Mouse (Mus musculus) forebrain, embryonic 11.5 days (tissue): ENCODE measurements around the gene P2rx6. TPM values are rescaled to one million over a fixed set of nuclear protein-coding genes. Genes with fewer than 3 reads are reported as not detected.
"Not testable (repeated sequence)": the region's sequence is repeated elsewhere in the genome, so short reads cannot be mapped to it uniquely, and the experiment has no call there.

Experiments used
- ATAC-seq: fragments of 200-750 bp; cut with Nextera tagmentation; replicated peaks from 2 replicates; pipeline ENCODE4 v1.8.0; 2017; ENCODE audit warnings: moderate TSS enrichment; ENCODE audit not compliant: low FRiP score
- DNase-seq: peaks from one replicate; pipeline ENCODE4 v3.0.0-alpha.2; 2017; ENCODE audit warnings: low spot score
- H3K27ac ChIP-seq: fragments of 300-500 bp; sonication (generic); 2 replicates; pipeline ENCODE4 v1.5.1; 2014; ENCODE audit warnings: low read depth, low read length
- H3K27me3 ChIP-seq: fragments of 300-500 bp; sonication (generic); 2 replicates; pipeline ENCODE4 v1.6.1; 2014; ENCODE audit warnings: mild to moderate bottlenecking, low read length, mixed read lengths; ENCODE audit not compliant: control insufficient read depth, insufficient read depth
- H3K36me3 ChIP-seq: fragments of 300-500 bp; sonication (generic); 2 replicates; pipeline ENCODE4 v1.6.1; 2014; ENCODE audit warnings: mild to moderate bottlenecking, low read length, moderate library complexity, mixed read lengths; ENCODE audit not compliant: control insufficient read depth, insufficient read depth
- H3K4me1 ChIP-seq: fragments of 300-500 bp; sonication (generic); replicated peaks from 2 replicates; pipeline ENCODE4 v1.6.1; 2014; ENCODE audit warnings: low read length, mixed read lengths; ENCODE audit not compliant: control insufficient read depth, insufficient read depth
- H3K4me2 ChIP-seq: fragments of 300-500 bp; sonication (generic); 2 replicates; pipeline ENCODE4 v1.6.1; 2014; ENCODE audit warnings: low read depth, mild to moderate bottlenecking, low read length, moderate library complexity, mixed read lengths; ENCODE audit not compliant: severe bottlenecking
- H3K4me3 ChIP-seq: fragments of 300-500 bp; sonication (generic); 2 replicates; pipeline ENCODE4 v1.5.1; 2014; ENCODE audit warnings: low read depth, low read length
- H3K9ac ChIP-seq: fragments of 300-500 bp; sonication (generic); 2 replicates; pipeline ENCODE4 v1.6.1; 2014; ENCODE audit warnings: low read length
- H3K9me3 ChIP-seq: fragments of 300-500 bp; sonication (generic); 2 replicates; pipeline ENCODE4 v1.6.1; 2016; ENCODE audit warnings: low read length, mixed read lengths; ENCODE audit not compliant: control insufficient read depth
- WGBS: fragments of 180-500 bp; shearing (Covaris S2); extraction: QIAGEN DNeasy Blood & Tissue Kit; methylation state at CpG from one replicate; pipeline ENCODE4 v1.1.7; 2014; 5-methylcytosine and 5-hydroxymethylcytosine counted together
- polyA plus RNA-seq: library from polyadenylated mRNA; unstranded; fragments of >200 nt; fragmentation: Nextera tagmentation; extraction: Ambion mirVana; gene quantifications from 2 replicates; pipeline ENCODE4 v1.2.1, GENCODE M21; 2014

Gene P2rx6
- polyA plus RNA-seq, 1 experiment from 2014 or later = 0.75 TPM

- Histone ChIP-seq H3K9ac (peak within 1 kb of the TSS; percentile 81), H3K9me3 (no peaks in the 10 kb centered on the region), H3K4me2 (peak within 1 kb of the TSS; percentile 67), H3K4me1 (peaks cover 10% of the 10 kb centered on the region), H3K36me3 (peaks cover 5% of the 10 kb centered on the region; the same call in 1 of the 2 replicates), H3K27me3 (no peaks in the 10 kb centered on the region), H3K27ac (peak within 1 kb of the TSS; percentile 92), H3K4me3 (peak within 1 kb of the TSS; percentile 64)
- WGBS = 0% methylated on average over 67 of the region's 67 CpGs
- ATAC-seq (peak; percentile 96), DNase-seq (peak; percentile 99)
Measured at GRCm38 (mm10) chr16:17530640-17531288, 30.9 kb upstream of the P2rx6 start, which contains the start of gene Thap7. Gene Thap7 (minus strand): TSS chr16:17531136.

- no peak overlapping the region for H3K4me2 ChIP-seq
- DNase-seq = peak; percentile 41
Measured at GRCm38 (mm10) chr16:17532271-17532670, 29.4 kb upstream of the P2rx6 start.

GRCm38 (mm10) chr16:17532676-17533329, 28.9 kb upstream of the P2rx6 start:
- ATAC-seq (no peak), DNase-seq (peak; percentile 40)
- Histone ChIP-seq H3K9me3 (no peaks in the 10 kb centered on the region), H3K4me1 (peaks cover 10% of the 10 kb centered on the region), H3K9ac (no peak overlapping the region), H3K4me2 (no peak overlapping the region), H3K36me3 (no peaks in the 10 kb centered on the region), H3K27me3 (no peaks in the 10 kb centered on the region), H3K4me3 (no peak overlapping the region), H3K27ac (no peak overlapping the region)
- WGBS = 71% methylated on average over 14 of the region's 14 CpGs

More at GRCm38 (mm10) chr16:17532271-17532670, 29.4 kb upstream of the P2rx6 start:
- Histone ChIP-seq H3K4me3 (no peak overlapping the region), H3K36me3 (peaks cover 2% of the 10 kb centered on the region; the same call in 1 of the 2 replicates), H3K9me3 (no peaks in the 10 kb centered on the region), H3K27me3 (no peaks in the 10 kb centered on the region), H3K27ac (no peak overlapping the region), H3K9ac (no peak overlapping the region), H3K4me1 (peaks cover 10% of the 10 kb centered on the region)
- WGBS = 63% methylated on average over 4 of the region's 4 CpGs
- no peak for ATAC-seq

GRCm38 (mm10) chr16:17536584-17536983, 25.1 kb upstream of the P2rx6 start:
- Histone ChIP-seq H3K36me3 (no peaks in the 10 kb centered on the region), H3K27me3 (no peaks in the 10 kb centered on the region), H3K27ac (no peak overlapping the region), H3K4me3 (no peak overlapping the region), H3K4me1 (peaks cover 5% of the 10 kb centered on the region), H3K4me2 (no peak overlapping the region), H3K9ac (no peak overlapping the region), H3K9me3 (no peaks in the 10 kb centered on the region)
- DNase-seq = no peak
- 87% methylated on average over 3 of the region's 3 CpGs for WGBS
- no peak for ATAC-seq

- peak; percentile 8 for DNase-seq
Measured at GRCm38 (mm10) chr16:17542632-17543031, 19.1 kb upstream of the P2rx6 start.

GRCm38 (mm10) chr16:17552837-17553236, 8.8 kb upstream of the P2rx6 start:
- no peaks in the 10 kb centered on the region for H3K36me3 ChIP-seq
- H3K4me2 ChIP-seq = no peak overlapping the region
- WGBS = 90% methylated on average over 7 of the region's 7 CpGs
- no peak overlapping the region for H3K27ac ChIP-seq
- peaks cover 19% of the 10 kb centered on the region for H3K4me1 ChIP-seq
- DNase-seq (peak; percentile 36), ATAC-seq (no peak)
- H3K27me3 ChIP-seq = no peaks in the 10 kb centered on the region
- H3K9ac ChIP-seq = no peak overlapping the region
- H3K4me3 ChIP-seq = no peak overlapping the region
- no peaks in the 10 kb centered on the region for H3K9me3 ChIP-seq

More at GRCm38 (mm10) chr16:17542632-17543031, 19.1 kb upstream of the P2rx6 start:
- Histone ChIP-seq H3K27ac (no peak overlapping the region), H3K36me3 (no peaks in the 10 kb centered on the region), H3K4me1 (no peaks in the 10 kb centered on the region), H3K4me2 (no peak overlapping the region), H3K9me3 (no peaks in the 10 kb centered on the region), H3K9ac (no peak overlapping the region), H3K4me3 (no peak overlapping the region), H3K27me3 (no peaks in the 10 kb centered on the region)
- WGBS = 81% methylated on average over 2 of the region's 2 CpGs
- no peak for ATAC-seq

GRCm38 (mm10) chr16:17553910-17554685, 7.6 kb upstream of the P2rx6 start:
- peaks cover 29% of the 10 kb centered on the region for H3K4me1 ChIP-seq
- ATAC-seq (peak; percentile 82), DNase-seq (peak; percentile 75)
- H3K36me3 ChIP-seq = no peaks in the 10 kb centered on the region
- 0 out of 2 replicates have a peak overlapping the region, but pooled peaks have one; percentile 9 for H3K4me3 ChIP-seq
- no peaks in the 10 kb centered on the region for H3K27me3 ChIP-seq
- 6% methylated on average over 18 of the region's 18 CpGs for WGBS
- peak overlapping the region; percentile 69 for H3K27ac ChIP-seq
- no peaks in the 10 kb centered on the region for H3K9me3 ChIP-seq
- H3K4me2 ChIP-seq = peak overlapping the region; percentile 40
- H3K9ac ChIP-seq = peak overlapping the region; percentile 33

GRCm38 (mm10) chr16:17554702-17555101, 7.0 kb upstream of the P2rx6 start:
- Histone ChIP-seq H3K4me2 (peak overlapping the region; percentile 40; the same call in 1 of the 2 replicates), H3K4me1 (peaks cover 31% of the 10 kb centered on the region), H3K27ac (peak overlapping the region; percentile 69; the same call in 1 of the 2 replicates)
- not testable (repeated sequence) for H3K9me3 ChIP-seq, H3K4me3 ChIP-seq, H3K27me3 ChIP-seq, H3K9ac ChIP-seq, H3K36me3 ChIP-seq
- ATAC-seq = peak; percentile 59
- peak; percentile 66 for DNase-seq
- WGBS = 9% methylated on average over 4 of the region's 4 CpGs
